Mouse (Mus musculus): ENCODE results near the gene Kansl2.

The Kansl2 gene

DNA sequence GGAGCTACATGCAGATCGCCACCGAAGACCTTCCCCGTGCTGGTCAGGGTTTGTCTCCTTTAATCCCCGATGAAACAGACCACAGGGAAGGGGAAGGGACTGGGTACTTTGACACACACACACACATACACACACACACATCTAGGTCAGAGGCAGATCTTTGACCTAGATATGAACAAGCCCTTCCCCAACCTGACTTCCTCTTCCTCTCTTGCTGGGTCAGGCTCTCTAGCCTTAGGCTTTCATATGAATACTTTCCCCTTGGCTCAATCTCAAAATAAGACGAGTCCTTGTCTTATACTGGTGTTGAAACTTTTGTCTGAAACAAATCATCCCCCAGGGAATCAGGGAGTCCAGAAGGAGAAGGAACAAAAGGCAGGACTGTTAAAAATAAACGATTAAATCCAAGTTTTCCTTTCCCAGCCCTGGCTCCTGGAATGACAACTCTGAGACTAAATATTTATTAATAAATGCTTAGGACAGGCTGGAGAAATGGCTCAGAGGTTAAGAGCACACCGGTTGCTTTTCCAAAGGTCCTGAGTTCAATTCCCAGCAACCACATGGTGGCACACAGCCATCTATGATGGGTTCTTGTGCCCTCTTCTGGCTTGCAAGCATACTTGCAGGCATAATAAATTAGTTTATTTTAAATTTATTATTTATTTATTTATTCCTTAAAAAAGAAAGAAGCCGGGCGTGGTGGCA lies 27.7 kb downstream of the Kansl2 start:
- in situ Hi-C loops (cut with MboI, MseI) = loop anchor here (10.0 kb wide), 1 partner anchor 322 kb away; no protein-coding TSS in a partner anchor

DNA sequence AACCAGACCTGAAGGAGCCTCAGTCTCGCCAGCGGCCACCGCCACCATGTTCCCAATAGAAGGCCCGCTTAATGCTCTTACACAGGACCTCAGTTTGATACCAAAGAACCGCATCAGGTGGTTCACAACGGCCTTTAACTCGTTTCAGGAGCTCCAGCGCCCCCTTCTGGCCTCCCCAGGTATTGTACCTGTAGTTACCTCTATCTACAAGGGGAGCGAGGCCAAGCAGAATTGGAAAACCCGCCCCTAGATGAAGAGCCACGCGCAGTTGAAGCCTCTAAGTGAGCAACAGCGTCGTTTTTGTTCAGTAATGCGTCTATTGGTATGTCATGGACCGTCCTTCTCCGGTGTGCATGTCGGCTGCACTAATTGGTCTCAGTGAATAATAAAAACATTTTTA lies 29.6 kb downstream of the Kansl2 start:
- in situ Hi-C loops (cut with MboI, MseI) = loop anchor here (10.0 kb wide), 1 partner anchor 320 kb away; no protein-coding TSS in a partner anchor

DNA sequence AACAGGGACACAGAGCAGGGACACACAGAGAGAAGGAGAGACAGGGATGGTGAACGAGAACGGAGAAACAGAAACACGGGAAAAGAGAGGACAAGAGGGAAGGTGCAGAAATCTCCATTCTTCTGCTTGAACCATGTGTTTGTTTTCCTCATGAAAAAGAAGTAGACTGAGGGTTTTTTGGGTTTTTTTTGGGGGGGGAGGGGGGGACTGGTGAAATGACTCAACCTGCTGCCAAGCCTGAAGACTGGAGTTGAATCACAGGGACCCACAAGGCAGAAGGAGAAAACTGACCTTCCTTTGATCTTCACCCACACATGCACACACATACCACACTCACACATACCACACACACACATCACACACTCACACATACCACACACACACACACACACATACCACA lies 30.7 kb downstream of the Kansl2 start:
- in situ Hi-C loops (cut with MboI, MseI) = loop anchor here (10.0 kb wide), 1 partner anchor 319 kb away; no protein-coding TSS in a partner anchor

DNA sequence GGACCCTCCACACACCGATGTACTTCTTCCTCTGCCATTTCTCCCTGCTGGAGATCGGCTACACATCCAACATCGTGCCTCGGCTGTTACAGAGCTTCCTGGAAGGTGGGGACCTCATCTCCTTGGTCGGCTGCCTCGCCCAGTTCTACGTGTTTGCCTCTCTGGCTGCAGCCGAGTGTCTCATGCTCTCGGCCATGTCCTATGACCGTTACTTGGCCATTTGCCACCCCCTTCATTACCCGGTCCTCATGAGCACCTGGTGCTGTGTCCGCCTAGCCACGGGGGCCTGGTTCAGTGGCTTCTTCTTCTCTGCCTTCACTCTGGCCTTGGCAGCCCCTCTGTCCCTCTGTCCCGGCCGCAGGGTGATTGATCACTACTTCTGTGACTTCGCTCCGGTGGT lies 36.4 kb downstream of the Kansl2 start:
- in situ Hi-C loops (cut with MboI, MseI) = no loop called here

DNA sequence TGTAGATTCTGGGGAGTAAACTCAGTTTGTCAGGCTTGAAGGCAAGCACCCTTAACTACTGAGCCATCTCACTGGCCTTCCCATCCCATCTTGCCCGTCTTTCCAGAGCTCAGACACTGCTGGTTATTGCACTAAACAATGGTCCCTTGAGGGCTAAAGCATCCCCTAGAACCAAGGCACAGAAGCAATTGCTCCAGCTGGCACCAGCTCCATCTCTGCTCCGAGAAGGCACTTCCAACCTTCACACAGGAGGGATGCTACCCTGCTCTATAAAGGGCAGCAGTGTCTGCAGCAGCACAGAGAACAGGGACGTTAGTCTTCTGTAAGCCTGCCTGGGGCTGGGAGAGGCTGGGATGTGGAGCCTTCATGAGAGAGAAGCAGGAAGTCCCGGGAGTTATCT lies 42.0 kb downstream of the Kansl2 start, which contains the start of gene Olfr279:
TSS of gene Olfr279 (plus strand) at position 301 of the 400 bp plus-strand sequence.
- in situ Hi-C loops (cut with MboI, MseI) = no loop called here

DNA sequence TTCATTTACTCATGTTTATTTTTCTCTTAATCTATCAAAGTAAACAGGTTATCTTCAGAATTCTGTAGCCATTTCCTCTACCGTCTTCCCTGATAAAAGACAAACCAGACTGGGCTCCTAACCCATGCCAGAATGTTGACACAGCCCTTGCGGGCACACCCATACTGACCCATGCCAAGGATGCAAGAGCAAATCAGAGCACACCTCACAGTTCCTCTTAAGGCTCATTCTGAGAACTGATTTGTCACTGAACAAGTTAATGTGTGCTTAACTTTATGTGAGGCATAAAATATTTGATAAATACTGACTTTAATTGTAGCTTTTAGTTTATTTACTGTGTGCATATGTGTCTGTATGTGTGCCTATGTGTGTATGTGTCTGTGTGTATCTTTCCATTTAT lies 42.7 kb downstream of the Kansl2 start:
- in situ Hi-C loops (cut with MboI, MseI) = no loop called here

DNA sequence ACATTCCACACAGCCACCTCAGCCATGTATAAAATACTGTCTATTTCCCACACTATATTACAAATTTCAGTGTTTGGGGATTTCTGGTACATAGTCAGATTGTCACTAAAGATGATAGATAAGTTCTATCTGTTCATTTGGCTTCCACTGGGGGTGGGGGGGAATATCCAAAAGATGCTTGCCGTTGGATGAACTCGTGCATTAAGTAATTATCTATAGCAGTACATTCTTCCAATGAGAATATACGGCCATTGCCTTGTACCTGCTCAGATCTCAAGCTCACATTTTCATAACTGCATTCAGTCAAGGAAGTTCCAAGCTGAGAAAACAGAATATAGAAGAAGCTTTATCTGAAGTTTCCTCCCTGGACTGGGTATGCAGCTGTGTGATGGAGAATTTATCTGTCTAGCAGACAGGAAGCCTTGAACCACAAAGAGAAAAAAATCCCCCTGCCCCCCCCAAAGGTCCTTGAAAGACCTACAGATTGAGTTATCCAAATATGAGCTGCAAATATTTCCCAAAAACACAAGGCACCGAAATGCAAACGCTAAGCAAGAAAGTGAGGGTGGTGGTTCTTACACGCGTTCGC lies 47.5 kb downstream of the Kansl2 start:
- in situ Hi-C loops (cut with MboI, MseI) = no loop called here

DNA sequence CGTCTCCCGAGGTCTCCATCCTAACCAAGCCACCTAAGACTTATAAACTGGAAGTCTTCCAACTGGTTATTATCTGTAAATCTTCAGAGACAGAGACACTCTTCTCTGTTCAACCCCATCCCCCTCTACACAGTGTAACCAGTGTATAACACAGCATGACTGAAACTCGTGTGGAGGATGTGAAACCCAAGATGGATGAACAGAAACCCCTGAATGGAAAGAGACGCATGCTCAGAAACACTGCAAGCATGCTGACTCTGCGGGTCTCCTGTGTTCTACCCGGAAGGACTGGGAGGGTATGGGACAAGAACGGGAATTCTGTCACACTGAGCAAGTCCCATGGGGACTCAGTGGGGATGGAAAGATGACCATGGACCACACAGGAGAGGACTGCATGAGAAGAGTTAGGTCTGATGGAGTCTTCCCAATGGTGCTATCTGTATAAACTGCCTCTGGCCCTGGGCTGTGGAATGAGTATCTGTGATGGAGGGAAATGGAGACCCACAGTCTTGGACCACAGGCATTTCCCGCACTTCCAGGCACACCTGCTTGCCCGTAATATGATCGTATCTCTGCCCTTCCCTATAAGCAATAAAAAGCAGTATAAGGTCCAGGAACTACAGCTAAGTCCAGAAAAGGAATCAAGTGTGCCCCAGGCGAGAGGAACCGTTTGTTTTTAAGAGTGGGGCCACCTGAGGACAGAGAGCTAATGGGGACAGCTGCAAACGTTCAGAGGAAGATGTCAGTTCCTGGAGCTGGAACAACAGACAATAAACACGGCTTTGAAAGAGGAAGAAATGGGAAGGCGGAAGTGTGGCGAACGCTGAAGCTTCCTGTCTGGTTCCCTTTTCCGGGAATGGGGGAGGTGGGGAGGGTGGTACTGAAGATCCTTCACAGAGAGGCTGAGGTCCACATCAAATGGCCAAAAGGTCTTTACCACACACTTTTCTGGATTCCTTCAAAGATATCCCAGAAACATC lies 49.9 kb downstream of the Kansl2 start:
- in situ Hi-C loops (cut with MboI, MseI) = no loop called here

DNA sequence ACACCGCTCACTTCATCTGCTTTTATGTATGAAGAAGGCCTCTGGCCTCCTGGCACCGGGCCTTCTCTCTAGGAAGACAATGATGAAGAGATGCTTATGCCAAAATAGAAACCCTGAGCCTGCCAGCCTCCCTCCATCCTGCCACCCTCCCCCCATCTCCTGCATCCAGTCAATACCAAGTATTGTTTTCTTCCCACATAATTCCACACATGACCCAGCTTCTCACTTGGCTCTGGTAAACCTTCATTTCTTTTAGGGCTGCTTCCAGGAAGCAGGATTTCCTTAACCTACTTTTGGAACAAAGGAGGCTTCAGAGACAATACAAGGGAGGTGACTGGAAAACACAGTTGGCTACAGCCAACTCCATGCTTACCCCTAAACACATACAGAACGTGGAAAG lies 51.4 kb downstream of the Kansl2 start, which contains the start of gene Lalba:
TSS of gene Lalba (minus strand) at position 21 of the 400 bp plus-strand sequence.
- in situ Hi-C loops (cut with MboI, MseI) = no loop called here

DNA sequence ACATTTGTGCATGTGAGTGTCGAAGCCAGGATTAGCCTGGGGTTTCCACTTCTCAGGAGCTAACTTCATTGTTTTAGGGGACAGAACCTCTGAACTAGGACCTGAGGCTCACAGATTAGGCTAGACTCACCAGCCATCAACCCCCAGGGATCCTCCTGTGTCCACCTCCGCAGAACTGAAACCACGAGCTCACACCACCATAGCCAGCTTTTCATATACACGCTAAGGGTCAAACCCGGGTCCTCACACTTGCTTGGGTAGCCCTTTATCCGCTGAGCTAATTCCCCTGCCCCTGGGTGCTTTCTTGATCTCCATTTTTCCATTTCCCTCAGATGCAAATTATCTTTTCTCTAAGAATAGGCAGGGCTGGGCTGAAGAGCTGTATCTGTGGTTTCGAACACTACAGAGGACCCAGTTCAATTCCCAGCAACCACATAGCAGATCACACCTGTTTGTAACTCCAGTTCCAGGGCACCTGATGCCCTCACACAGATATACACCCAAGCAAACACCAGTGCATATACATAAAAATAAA lies 54.4 kb downstream of the Kansl2 start:
- in situ Hi-C loops (cut with MboI, MseI) = no loop called here

DNA sequence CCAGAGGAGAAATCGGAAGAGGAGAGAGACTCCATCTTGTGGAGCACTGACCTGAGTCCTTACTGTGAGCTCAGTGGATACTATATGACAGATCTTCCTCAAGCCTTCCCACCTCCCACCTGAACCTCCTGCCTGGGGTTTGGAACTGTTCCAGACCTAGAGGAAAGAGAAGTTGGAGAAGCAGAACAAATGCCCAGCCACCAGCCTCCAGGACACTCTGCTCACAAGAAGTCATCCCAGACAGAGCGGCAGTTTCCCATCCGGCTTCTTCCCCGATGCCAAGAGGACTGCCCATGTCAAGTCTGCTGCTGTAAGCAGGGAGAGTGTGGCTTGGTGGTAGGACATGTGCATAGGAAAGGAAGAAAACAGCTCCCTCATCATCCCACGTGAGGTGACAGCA lies 57.8 kb downstream of the Kansl2 start:
- in situ Hi-C loops (cut with MboI, MseI) = no loop called here

DNA sequence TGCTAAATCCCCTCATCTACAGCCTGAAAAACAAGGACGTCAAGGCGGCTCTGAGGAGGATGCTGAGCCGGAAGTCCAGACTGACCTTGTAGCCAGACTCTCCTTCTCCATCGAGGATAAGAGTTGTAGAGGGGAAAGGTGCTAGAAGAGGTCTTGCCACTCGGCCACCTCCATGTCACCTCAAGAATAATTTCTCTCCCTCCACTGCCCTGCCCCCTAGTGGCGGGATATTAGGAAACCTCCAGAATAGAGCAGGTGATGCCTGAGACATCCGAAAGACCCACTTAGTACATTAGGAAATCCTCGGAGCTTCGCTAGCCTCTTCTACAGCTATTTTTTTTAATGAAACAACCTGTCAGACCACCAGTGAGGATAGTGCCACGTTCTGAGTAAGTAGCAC lies 58.7 kb downstream of the Kansl2 start:
- in situ Hi-C loops (cut with MboI, MseI) = no loop called here

DNA sequence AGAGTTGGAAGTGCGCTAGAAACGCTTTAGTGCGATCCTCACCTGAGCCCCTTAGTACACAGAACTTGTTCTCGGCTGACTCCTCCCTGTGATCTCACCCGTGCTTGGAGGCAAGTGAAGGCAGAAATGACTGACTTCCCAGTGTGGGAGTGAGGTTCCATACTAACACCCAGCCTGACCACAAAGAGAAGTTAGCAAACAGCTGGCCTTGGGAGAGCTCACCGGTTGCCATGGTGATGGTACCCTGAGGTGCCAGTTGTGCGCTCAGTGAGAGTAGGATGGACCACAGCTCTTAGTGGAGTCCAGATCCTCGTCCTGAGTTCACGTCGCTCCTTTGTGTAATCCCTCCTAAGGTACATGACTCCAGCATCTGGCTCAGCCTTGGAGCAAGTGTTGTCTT lies 59.1 kb downstream of the Kansl2 start:
- in situ Hi-C loops (cut with MboI, MseI) = no loop called here

DNA sequence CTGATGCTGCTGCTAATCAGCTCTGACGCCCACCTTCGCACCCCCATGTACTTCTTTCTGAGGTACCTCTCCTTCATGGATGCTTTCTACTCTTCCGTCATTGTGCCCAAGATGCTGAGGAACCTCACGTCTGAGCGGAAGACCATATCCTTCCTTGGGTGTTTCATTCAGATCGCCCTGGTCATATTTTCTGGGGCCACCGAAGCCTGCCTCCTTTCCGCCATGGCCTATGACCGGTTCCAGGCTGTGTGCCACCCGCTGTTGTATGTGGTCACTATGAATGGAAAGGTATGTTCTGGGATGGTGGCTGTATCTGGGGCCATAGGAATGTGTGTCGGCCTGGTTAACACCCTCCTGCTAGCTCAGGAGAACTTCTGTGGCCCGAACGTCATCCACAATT lies 62.5 kb downstream of the Kansl2 start:
- in situ Hi-C loops (cut with MboI, MseI) = no loop called here

DNA sequence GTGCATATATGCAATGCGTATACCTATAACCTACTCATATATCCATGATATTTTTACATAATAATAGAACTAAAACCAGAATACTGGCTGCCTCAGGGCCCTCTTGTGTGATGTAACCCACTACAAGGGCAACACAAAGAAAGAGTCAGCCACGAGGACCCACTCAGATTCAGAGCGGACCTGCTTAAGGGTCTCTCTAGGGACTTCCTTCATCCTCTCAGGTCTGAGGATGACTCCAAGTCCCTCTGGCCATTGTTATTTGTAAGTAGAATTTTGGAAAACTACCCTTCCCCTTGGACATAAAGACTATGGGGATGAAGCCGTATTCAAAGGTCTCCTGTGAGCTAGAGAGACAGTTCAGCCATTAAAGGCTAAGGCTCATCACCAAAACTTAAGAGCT lies 64.5 kb downstream of the Kansl2 start, which contains the start of gene OR5BS1P:
TSS of gene OR5BS1P (plus strand) at position 301 of the 400 bp plus-strand sequence.
- in situ Hi-C loops (cut with MboI, MseI) = no loop called here
